Mouse (Mus musculus) CH12.LX (cell line): ENCODE measurements around the gene Dmp1. TPM values are rescaled to one million over a fixed set of nuclear protein-coding genes. Genes with fewer than 3 reads are reported as not detected.

Experiments
- DNase-seq: peaks from one replicate; pipeline ENCODE4 v3.0.0-alpha.2; 2013; ENCODE audit errors: extremely low read depth
- H3K27ac ChIP-seq: 2 replicates; pipeline ENCODE4 v1.5.1; 2012; ENCODE audit warnings: low read depth, mild to moderate bottlenecking, control low read depth, moderate library complexity; ENCODE audit not compliant: insufficient read depth
- H3K27me3 ChIP-seq: replicated peaks from 2 replicates; pipeline ENCODE3; 2012; ENCODE audit warnings: inconsistent platforms
- H3K36me3 ChIP-seq, 2 experiments: replicated peaks in 1 of 2; 2 replicates each; pipeline versions ENCODE3 to v1.6.1; 2012; ENCODE audit warnings: inconsistent platforms in 1 of 2, low read length in 1 of 2, mild to moderate bottlenecking in 1 of 2, mixed read lengths in 1 of 2, moderate library complexity in 1 of 2; ENCODE audit not compliant: control insufficient read depth in 1 of 2, insufficient read depth in 1 of 2
- H3K4me1 ChIP-seq, 2 experiments: 2 replicates each; pipeline ENCODE4 v1.6.1; 2012; ENCODE audit warnings: inconsistent platforms in 1 of 2, moderate library complexity in 1 of 2; ENCODE audit not compliant: insufficient read depth in 2 of 2, control insufficient read depth in 1 of 2
- H3K4me2 ChIP-seq: 2 replicates; pipeline ENCODE4 v1.6.1; 2012; ENCODE audit warnings: low read depth, mild to moderate bottlenecking, control low read depth; ENCODE audit not compliant: poor library complexity, insufficient read depth, severe bottlenecking
- H3K4me3 ChIP-seq, 3 experiments: fragments of 150-350 bp in 1 of 3; sonication (generic) in 1 of 3; replicated peaks in 1 of 3; 2 replicates each; pipeline versions ENCODE3 to v1.5.1; 2011 to 2012; ENCODE audit warnings: low read depth in 2 of 3, low read length in 2 of 3, mild to moderate bottlenecking in 2 of 3, moderate library complexity in 2 of 3, control low read depth in 1 of 3, improper control_type of control experiment in 1 of 3, inconsistent platforms in 1 of 3, mixed read lengths in 1 of 3; ENCODE audit not compliant: poor library complexity in 1 of 3
- H3K79me2 ChIP-seq: replicated peaks from 2 replicates; pipeline ENCODE4 v1.6.1; 2012; ENCODE audit warnings: mild to moderate bottlenecking, moderate library complexity; ENCODE audit not compliant: control insufficient read depth, poor library complexity, insufficient read depth, severe bottlenecking; ENCODE audit errors: extremely low read depth
- H3K9ac ChIP-seq: 2 replicates; pipeline ENCODE4 v1.6.1; 2012; ENCODE audit warnings: low read depth, mild to moderate bottlenecking, control low read depth, moderate library complexity; ENCODE audit not compliant: insufficient read depth
- H3K9me3 ChIP-seq: replicated peaks from 2 replicates; pipeline ENCODE3; 2012; ENCODE audit warnings: low read length, inconsistent platforms, mixed read lengths
- CHD1 ChIP-seq: IDR thresholded peaks from 2 replicates; pipeline ENCODE4 v1.6.1; 2012; ENCODE audit warnings: low read depth, low read length, improper control_type of control experiment, inconsistent platforms
- CTCF ChIP-seq, 2 experiments: IDR thresholded peaks in 1 of 2; conservative IDR thresholded peaks in 1 of 2; 2 replicates each; pipeline ENCODE4 v1.5.1; 2011 to 2012; ENCODE audit warnings: low read depth in 2 of 2, low read length in 2 of 2, improper control_type of control experiment in 1 of 2, inconsistent platforms in 1 of 2, mild to moderate bottlenecking in 1 of 2, moderate library complexity in 1 of 2
- E2F4 ChIP-seq: IDR thresholded peaks from 2 replicates; pipeline ENCODE4 v1.6.1; 2011; ENCODE audit warnings: low read depth, low read length, improper control_type of control experiment; ENCODE audit not compliant: insufficient replicate concordance
- ETS1 ChIP-seq: conservative IDR thresholded peaks from 2 replicates; pipeline ENCODE4 v1.6.1; 2012; ENCODE audit warnings: low read depth, mild to moderate bottlenecking, inconsistent platforms, low read length, improper control_type of control experiment, moderate library complexity
- GABPA ChIP-seq: IDR thresholded peaks from 2 replicates; pipeline ENCODE4 v1.6.1; 2012; ENCODE audit warnings: low read depth, low read length, improper control_type of control experiment, inconsistent platforms; ENCODE audit not compliant: insufficient replicate concordance
- IRF4 ChIP-seq: IDR thresholded peaks from 2 replicates; pipeline ENCODE4 v1.6.1; 2014; ENCODE audit warnings: low read depth, mild to moderate bottlenecking, inconsistent platforms, low read length, improper control_type of control experiment
- JUND ChIP-seq: conservative IDR thresholded peaks from 2 replicates; pipeline ENCODE4 v1.6.1; 2011; ENCODE audit warnings: low read depth, low read length, improper control_type of control experiment
- MAX ChIP-seq: IDR thresholded peaks from 2 replicates; pipeline ENCODE4 v1.6.1; 2011; ENCODE audit warnings: low read length, improper control_type of control experiment
- MAZ ChIP-seq: IDR thresholded peaks from 2 replicates; pipeline ENCODE4 v1.6.1; 2012; ENCODE audit warnings: low read depth, mild to moderate bottlenecking, inconsistent platforms, low read length, improper control_type of control experiment, moderate library complexity
- MXI1 ChIP-seq: IDR thresholded peaks from 2 replicates; pipeline ENCODE4 v1.6.1; 2011; ENCODE audit warnings: mild to moderate bottlenecking, low read depth, low read length, improper control_type of control experiment
- MYC ChIP-seq: IDR thresholded peaks from 2 replicates; pipeline ENCODE4 v1.6.1; 2011; ENCODE audit warnings: low read depth, mild to moderate bottlenecking, improper control_type of control experiment, low read length
- NELFE ChIP-seq: IDR thresholded peaks from 2 replicates; pipeline ENCODE4 v1.6.1; 2011; ENCODE audit warnings: low read depth, low read length, improper control_type of control experiment
- NRF1 ChIP-seq: IDR thresholded peaks from 2 replicates; pipeline ENCODE4 v1.6.1; 2014; ENCODE audit warnings: low read depth, mild to moderate bottlenecking, inconsistent platforms, low read length, improper control_type of control experiment, moderate library complexity
- PAX5 ChIP-seq: IDR thresholded peaks from 2 replicates; pipeline ENCODE4 v1.6.1; 2012; ENCODE audit warnings: low read length, inconsistent platforms, mixed read lengths
- RAD21 ChIP-seq: IDR thresholded peaks from 2 replicates; pipeline ENCODE4 v1.6.1; 2011; ENCODE audit warnings: low read depth, mild to moderate bottlenecking, low read length, improper control_type of control experiment, moderate library complexity
- TCF12 ChIP-seq: IDR thresholded peaks from 2 replicates; pipeline ENCODE4 v1.6.1; 2014; ENCODE audit warnings: low read depth, mild to moderate bottlenecking, inconsistent platforms, low read length, improper control_type of control experiment
- UBTF ChIP-seq: IDR thresholded peaks from 2 replicates; pipeline ENCODE4 v1.6.1; 2012; ENCODE audit warnings: low read depth, mild to moderate bottlenecking, inconsistent platforms, low read length, improper control_type of control experiment, moderate library complexity
- ZKSCAN1 ChIP-seq: IDR thresholded peaks from 2 replicates; pipeline ENCODE4 v1.6.1; 2012; ENCODE audit warnings: low read depth, inconsistent platforms, low read length, improper control_type of control experiment, borderline replicate concordance
- ZMIZ1 ChIP-seq: IDR thresholded peaks from 2 replicates; pipeline ENCODE4 v1.6.1; 2012; ENCODE audit warnings: low read depth, mild to moderate bottlenecking, inconsistent platforms, low read length, improper control_type of control experiment
- ZNF384 ChIP-seq: IDR thresholded peaks from 2 replicates; pipeline ENCODE4 v1.6.1; 2012; ENCODE audit warnings: low read depth, low read length, improper control_type of control experiment, inconsistent platforms
- dilution Hi-C: fragments of 300-500 bp; cut with MboI; formaldehyde crosslinking; loops from 2 replicates; pipeline ENCODE4 v1.14.3; 2020; ENCODE audit warnings: low sequenced_read_pairs; ENCODE audit not compliant: extremely low pct_unique_long_range_greater_than_20kb, extremely low pct_ligation_motif_present
- in situ Hi-C: fragments of 300-500 bp; cut with MboI; formaldehyde crosslinking; loops from 3 replicates; pipeline ENCODE4 v1.14.3; 2019; ENCODE audit warnings: low sequenced_read_pairs, low pct_ligation_motif_present, low pct_unique_long_range_greater_than_20kb, mixed read lengths
- polyA plus RNA-seq: library from polyadenylated mRNA; unstranded; fragments of >175 nt; gene quantifications from 2 replicates; pipeline ENCODE4 v1.2.1, GENCODE M21; 2012; ENCODE audit warnings: low read depth; ENCODE audit not compliant: insufficient read length
- total RNA-seq, 2 experiments: library from RNA; depleted of rRNA; stranded (reverse); fragments of 300-350 nt in 1 of 2; fragments of >200 nt in 1 of 2; gene quantifications; 2 replicates each; pipeline ENCODE4 v1.2.3; 2012 to 2014

The Dmp1 gene
- total and polyA plus RNA-seq, 3 experiments, result 0.12 to 0.84 TPM; not detected in 1

GRCm38 (mm10) chr5:104183743-104184142, 18.7 kb upstream of the Dmp1 start:
- Histone ChIP-seq H3K36me3 (no peaks in the 10 kb centered on the region), H3K27me3 (no peaks in the 10 kb centered on the region), H3K9ac (no peak overlapping the region), H3K27ac (no peak overlapping the region), H3K4me3 (no peak overlapping the region), H3K4me1 (no peaks in the 10 kb centered on the region), H3K9me3 (peaks cover 5% of the 10 kb centered on the region), H3K4me2 (no peak overlapping the region), H3K79me2 (no peaks in the 10 kb centered on the region)
- dilution Hi-C loops, result no loop called here
- DNase-seq, result no peak
- in situ Hi-C loops, result no loop called here
- TF ChIP-seq JUND (no peak), MYC (no peak), IRF4 (no peak), MAX (no peak)

GRCm38 (mm10) chr5:104187281-104187680, 15.1 kb upstream of the Dmp1 start:
- Histone ChIP-seq H3K27me3 (no peaks in the 10 kb centered on the region), H3K9me3 (peaks cover 2% of the 10 kb centered on the region), H3K4me3 (no peak overlapping the region)
- in situ Hi-C loops, result no loop called here
- no peak for TF ChIP-seq NELFE
- TF ChIP-seq GABPA, result no peak
- no peak for TF ChIP-seq ZNF384
- no peak for TF ChIP-seq CTCF (conservative IDR thresholded peaks at IDR 0.05 in 1 of 2, IDR thresholded peaks at IDR 0.05 in 1 of 2; ENCODE audit: low read depth in 2 of 2, low read length in 2 of 2)
- TF ChIP-seq MAX, result no peak
- TF ChIP-seq PAX5, result no peak
- no peak for TF ChIP-seq JUND
- no peak for TF ChIP-seq UBTF
- no peak for TF ChIP-seq ETS1
- no peak for TF ChIP-seq MXI1
- TF ChIP-seq ZMIZ1, result no peak
- TF ChIP-seq NRF1, result no peak
- TF ChIP-seq MYC, result no peak
- TF ChIP-seq TCF12, result no peak
- no peak for TF ChIP-seq RAD21
- TF ChIP-seq ZKSCAN1, result no peak
- TF ChIP-seq CHD1, result no peak
- no peak for TF ChIP-seq E2F4
- TF ChIP-seq MAZ, result no peak
- TF ChIP-seq, all 38 proteins: peak for 0
- Histone ChIP-seq H3K36me3 (no peaks in the 10 kb centered on the region), H3K4me2 (no peak overlapping the region), H3K79me2 (no peaks in the 10 kb centered on the region), H3K27ac (no peak overlapping the region), H3K4me1 (no peaks in the 10 kb centered on the region), H3K9ac (no peak overlapping the region)
- dilution Hi-C loops, result no loop called here
- no peak for DNase-seq
